Mouse (Mus musculus) lung, postnatal 0 days (tissue): ENCODE data around the gene Irf2bp2.

Experiments
- CTCF ChIP-seq: IDR thresholded peaks from 2 replicates; pipeline ENCODE4 v1.5.1; 2016; ENCODE audit warnings: antibody characterized with exemption, mild to moderate bottlenecking
- EP300 ChIP-seq: IDR thresholded peaks from 2 replicates; pipeline ENCODE4 v1.6.1; 2016; ENCODE audit warnings: antibody characterized with exemption, mild to moderate bottlenecking, control low read depth

DNA sequence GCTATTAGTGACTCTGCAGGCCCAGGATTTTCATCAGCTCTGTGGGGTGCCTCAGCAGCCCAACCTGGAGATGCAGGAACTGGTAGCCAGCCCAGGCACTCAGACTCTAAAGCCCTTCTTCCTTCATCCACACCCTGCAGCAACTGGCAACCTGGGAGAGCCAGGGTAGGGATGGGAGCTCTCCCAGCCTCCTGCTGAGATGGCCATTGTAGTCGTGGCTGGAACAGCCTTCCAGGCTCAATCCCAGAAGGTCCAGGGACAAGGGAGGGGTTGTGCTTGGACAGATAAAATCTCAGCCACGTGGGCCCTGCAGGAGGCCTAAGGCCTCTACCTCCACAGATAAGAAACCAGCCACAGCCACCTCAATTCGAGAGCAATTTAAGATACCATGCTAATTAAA, 16.9 kb upstream of the Irf2bp2 start:
- no peak for TF ChIP-seq CTCF
- TF ChIP-seq EP300 = no peak
